Comparison of ENCODE assay signal across 8 mouse cellular contexts in genomic region chr5:111416591-111417374, GRCm38 (mm10). TPM values are rescaled to one million over a fixed set of nuclear protein-coding genes. Genes with fewer than 3 reads are reported as not detected.
A peak's percentile ranks its signal among the peaks of the same experiment; 100 is the strongest.
DNase-seq lines count a peak whose midpoint lies in the region; ATAC-seq and TF ChIP-seq lines count a peak whose summit lies in the region.

Gene Mn1, plus strand, starts transcription at chr5:111417362.

- H3K4me1 ChIP-seq in hindbrain, embryonic 11.5 days (replicated peaks; ENCODE audit: control insufficient read depth, insufficient read depth, low read length): peaks cover 20% of the 10 kb centered on the region
- H3K4me1 ChIP-seq in lung, embryonic 15.5 days: peaks cover 57% of the 10 kb centered on the region

- H3K4me2 ChIP-seq in hindbrain, embryonic 11.5 days (replicated peaks; ENCODE audit: low read depth, low read length): peak within 1 kb of the TSS; percentile 98
- H3K4me2 ChIP-seq in lung, embryonic 15.5 days: peak within 1 kb of the TSS; percentile 99

- peak within 1 kb of the TSS; percentile 99 for H3K27ac ChIP-seq in hindbrain, embryonic 11.5 days (ENCODE audit: low read depth, low read length)
- peak within 1 kb of the TSS; percentile 78 for H3K27ac ChIP-seq in lung, embryonic 15.5 days

- in situ Hi-C loops in Patski (cut with MboI; ENCODE audit: low pct_unique_long_range_greater_than_20kb): loop anchor here (10.0 kb wide), 1 partner anchor 398 kb away; no protein-coding TSS in a partner anchor

- H3K9ac ChIP-seq in hindbrain, embryonic 11.5 days (ENCODE audit: low read depth, low read length): peak within 1 kb of the TSS; percentile 100
- H3K9ac ChIP-seq in lung, embryonic 15.5 days: peak within 1 kb of the TSS; percentile 85

- WGBS in hindbrain, embryonic 11.5 days: under 1% methylated on average over 66 of the region's 88 CpGs
- WGBS in lung, embryonic 15.5 days: under 1% methylated on average over 88 of the region's 88 CpGs

- H3K9me3 ChIP-seq in hindbrain, embryonic 11.5 days (ENCODE audit: control insufficient read depth, low read length): no peaks in the 10 kb centered on the region
- H3K9me3 ChIP-seq in lung, embryonic 15.5 days: no peaks in the 10 kb centered on the region

- no peak for TF ChIP-seq CTCF in Patski (IDR thresholded peaks at IDR 0.05)

- peak; percentile 83 for ATAC-seq in Patski
- peak; percentile 92 for ATAC-seq in hindbrain, embryonic 11.5 days (ENCODE audit: low FRiP score)
- ATAC-seq in lung, embryonic 15.5 days (ENCODE audit: borderline replicate concordance, extremely low read depth, low FRiP score, low TSS enrichment): peak; percentile 89

- CTCF ChIA-PET in Patski (lab: Charles Lee): no interaction called here

- peak within 1 kb of the TSS; percentile 98 for H3K4me3 ChIP-seq in hindbrain, embryonic 11.5 days (ENCODE audit: low read depth, low read length)
- H3K4me3 ChIP-seq in lung, embryonic 15.5 days: peak within 1 kb of the TSS; percentile 79

- peaks cover 20% of the 10 kb centered on the region for H3K27me3 ChIP-seq in Patski
- H3K27me3 ChIP-seq in hindbrain, embryonic 11.5 days (ENCODE audit: control insufficient read depth, insufficient read depth, low read length): 0 out of 2 replicates have a peak, but pooled peaks cover 2% of the 10 kb centered on the region
- peaks cover 39% of the 10 kb centered on the region for H3K27me3 ChIP-seq in lung, embryonic 15.5 days

- POLR2A ChIA-PET in Patski (lab: Charles Lee): interaction anchor here (1.1 kb wide), 1 partner anchor 19 kb away, joined by 4 read pairs; no protein-coding TSS in a partner anchor

- DNase-seq in Patski (ENCODE audit: low read depth, low spot score): peak; percentile 37
- DNase-seq in cerebellum, postnatal 10 days: peak; percentile 84 to 89
- DNase-seq in frontal cortex, postnatal 14 days (ENCODE audit: low spot score in 2 of 2): peak; percentile 88 to 91
- DNase-seq in hindbrain, embryonic 11.5 days (ENCODE audit: low spot score): peak; percentile 97
- peak; percentile 87 to 92 for DNase-seq in layer of hippocampus, postnatal 10 days (ENCODE audit: low spot score in 2 of 2)
- DNase-seq in retina, embryonic 14.5 days (ENCODE audit: low spot score): peak; percentile 95
- DNase-seq in urinary bladder, adult 2 months (ENCODE audit: low spot score): peak; percentile 75

- peaks cover 6% of the 10 kb centered on the region for H3K36me3 ChIP-seq in hindbrain, embryonic 11.5 days (ENCODE audit: control insufficient read depth, insufficient read depth, low read length)
- H3K36me3 ChIP-seq in lung, embryonic 15.5 days: no peaks in the 10 kb centered on the region

RNA-seq across cellular contexts. Expression of gene Mn1, which starts in this region (rescaled TPM):
- polyA plus RNA-seq in Patski (2021): 0.96 TPM
- polyA plus RNA-seq in hindbrain, embryonic 11.5 days (2014; fragmentation: Nextera tagmentation; extraction: Ambion mirVana): 41.9 and 42.5 TPM in 2 replicates
- total RNA-seq in layer of hippocampus, postnatal 10 days (2021): 10 to 100 TPM; 33.7 to 36.8 TPM
- polyA plus RNA-seq in lung, embryonic 15.5 days (2015; fragmentation: Nextera tagmentation; extraction: Ambion mirVana): 7.8 and 9.0 TPM in 2 replicates
- polyA plus RNA-seq in urinary bladder, adult 2 months (2012; rRNA removed): 4.9 and 8.3 TPM in 2 replicates

Comparison
In these comparisons a context has a peak if more than half of its experiments do, and no peak if none do; other contexts are left out.
1. Peak in every context shown above with its lines: DNase-seq, ATAC-seq, H3K4me3 ChIP-seq and H3K27ac ChIP-seq.
2. Peak in DNase-seq and ATAC-seq in Patski; RNA of the gene not detected or under 1 TPM.
3. DNase-seq: peak in every context shown above with its lines; median percentile 97 in hindbrain, embryonic 11.5 days; 95 in retina, embryonic 14.5 days; 90 in frontal cortex, postnatal 14 days; 90 in layer of hippocampus, postnatal 10 days; 86 in cerebellum, postnatal 10 days; 75 in urinary bladder, adult 2 months; 37 in Patski.